Mouse (Mus musculus) layer of hippocampus, postnatal 14 days (tissue): ENCODE results near the gene Uox. TPM values are rescaled to one million over a fixed set of nuclear protein-coding genes. Genes with fewer than 3 reads are reported as not detected.

ENCODE experiments used
- DNase-seq, 2 experiments: peaks; one replicate each; pipeline ENCODE4 v3.0.0; 2021 to 2022; ENCODE audit warnings: low spot score in 2 of 2, mixed read lengths in 1 of 2
- total RNA-seq, 2 experiments: library from RNA; stranded (reverse); gene quantifications; 2 replicates each; pipeline ENCODE4 v1.2.3; 2021

Uox gene
- total RNA-seq, 2 experiments from 2014 or later = not detected

DNA sequence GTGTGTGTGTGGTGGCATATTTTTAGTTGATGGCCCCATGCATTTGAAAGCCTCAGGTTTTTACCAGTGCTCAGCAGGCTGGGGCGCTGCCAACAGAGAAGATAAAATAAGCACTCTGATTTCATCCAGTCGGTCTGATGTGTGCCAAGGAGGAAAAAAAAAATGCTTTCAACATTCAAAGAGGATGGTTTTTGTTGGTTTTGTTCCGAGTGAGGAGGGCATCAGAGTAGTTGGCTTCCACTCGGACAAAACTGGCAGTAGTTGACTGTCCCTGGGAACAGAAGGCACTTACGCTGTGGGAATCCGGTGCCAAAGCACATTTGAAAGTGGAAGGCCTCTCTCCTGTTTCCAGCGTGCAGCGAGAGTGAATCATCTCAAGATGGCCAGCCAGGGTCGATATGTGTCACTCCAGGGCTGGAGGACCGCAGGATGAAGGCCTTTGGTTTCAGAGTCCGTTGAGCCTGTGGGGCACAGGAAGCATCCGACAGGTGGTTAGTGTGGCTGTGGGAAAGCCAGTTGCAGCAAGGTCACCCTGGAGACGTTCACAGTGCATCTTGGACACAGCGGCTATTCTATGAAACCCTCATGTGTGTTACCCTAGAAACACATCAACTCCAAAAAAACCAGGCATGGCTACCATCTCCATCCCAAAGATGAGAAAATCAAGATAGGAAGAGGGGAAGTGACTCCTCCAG is 50.5 kb downstream of the Uox start:
- peak; percentile 62 to 87 for DNase-seq

DNA sequence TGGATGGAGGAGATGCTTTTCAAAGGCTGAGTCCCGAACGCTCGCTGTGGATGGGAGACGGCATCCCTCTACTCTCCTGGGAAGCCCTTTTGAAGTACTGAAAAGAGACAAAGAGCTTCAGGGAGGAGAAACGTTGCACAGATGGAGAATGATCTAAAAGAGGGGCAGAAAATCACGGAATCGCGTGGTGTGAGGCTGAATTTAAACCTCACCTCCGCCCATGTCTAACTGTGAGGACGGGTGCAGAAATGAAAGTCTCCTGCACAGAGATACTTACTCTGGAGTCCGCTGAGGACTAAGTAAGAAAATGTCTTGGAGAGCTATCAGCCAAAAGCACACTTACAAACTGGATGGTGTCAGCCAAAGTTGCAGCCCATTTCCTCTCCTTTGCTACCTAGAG is 51.7 kb downstream of the Uox start:
- DNase-seq = no peak

DNA sequence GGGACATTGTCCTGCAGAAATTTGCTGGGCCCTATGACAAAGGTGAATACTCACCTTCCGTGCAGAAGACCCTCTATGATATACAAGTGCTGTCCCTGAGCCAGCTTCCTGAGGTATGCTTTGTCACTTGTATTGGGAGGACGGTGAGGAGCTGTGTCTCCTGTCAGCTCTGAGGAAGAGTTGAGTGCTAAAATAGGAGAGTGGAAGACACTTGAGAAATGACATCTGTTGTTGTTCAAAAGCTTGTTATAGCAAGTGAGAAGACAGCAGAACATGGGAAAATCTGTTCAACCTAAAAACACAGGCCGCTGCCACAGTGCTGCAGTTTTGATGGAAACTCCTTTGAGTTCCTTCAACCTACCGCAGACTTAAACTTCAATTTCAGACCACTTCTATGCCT is 55.5 kb downstream of the Uox start:
- peak in 1 of 2 experiments; percentile 15 for DNase-seq

DNA sequence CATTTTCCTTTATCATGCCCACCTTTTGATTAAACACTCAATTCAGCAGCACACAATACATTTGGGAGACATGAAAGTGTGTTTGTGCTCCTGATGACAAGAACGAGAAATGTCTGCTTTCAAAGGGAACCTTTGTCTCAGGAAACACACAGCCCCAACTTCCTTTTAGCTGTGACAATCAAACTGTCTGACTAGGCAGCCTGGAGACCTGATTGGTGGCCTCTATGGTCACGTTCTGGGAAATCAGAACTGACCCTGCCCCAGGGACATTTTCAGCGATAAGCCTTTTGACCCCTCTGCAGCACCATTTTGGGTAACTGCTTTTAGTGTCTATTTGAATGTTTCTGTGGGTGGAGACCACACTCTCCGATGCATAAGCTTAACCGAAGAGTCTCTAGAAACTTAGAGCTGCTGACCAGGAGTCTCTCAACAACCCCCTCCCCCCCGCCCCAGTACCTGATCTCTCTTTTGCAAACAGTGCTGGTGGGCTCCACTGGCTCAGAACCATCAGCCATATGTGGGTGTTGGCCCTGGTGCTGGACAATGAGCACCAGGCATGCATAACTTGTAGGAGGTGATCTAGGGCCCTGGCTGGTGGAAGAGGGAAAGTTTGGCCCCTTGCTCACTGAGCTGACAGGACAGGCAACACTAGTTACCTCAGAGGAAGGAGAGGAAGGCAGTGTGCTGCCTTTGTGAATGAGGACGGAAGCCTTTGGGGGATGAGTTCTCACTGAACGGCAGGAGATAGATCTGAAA is 58.2 kb downstream of the Uox start:
- DNase-seq = no peak

DNA sequence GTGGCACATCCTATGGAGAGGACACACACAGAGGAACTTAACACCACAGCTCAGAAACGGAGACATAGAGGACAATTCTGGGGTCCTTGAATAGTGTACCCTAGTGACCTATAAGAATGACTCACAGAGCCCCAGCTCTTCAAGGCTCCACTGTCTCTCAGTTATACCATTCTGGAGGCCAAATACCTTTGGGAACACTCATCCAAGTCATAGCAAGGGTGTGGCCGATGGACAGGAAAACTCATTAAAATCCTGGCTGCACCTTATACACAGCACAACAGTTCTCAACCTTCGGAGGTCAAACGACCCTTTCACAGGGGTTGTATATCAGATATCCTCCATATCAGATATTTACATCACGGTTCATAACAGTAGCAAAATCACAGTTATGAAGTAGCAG is 62.3 kb downstream of the Uox start:
- DNase-seq = no peak

DNA sequence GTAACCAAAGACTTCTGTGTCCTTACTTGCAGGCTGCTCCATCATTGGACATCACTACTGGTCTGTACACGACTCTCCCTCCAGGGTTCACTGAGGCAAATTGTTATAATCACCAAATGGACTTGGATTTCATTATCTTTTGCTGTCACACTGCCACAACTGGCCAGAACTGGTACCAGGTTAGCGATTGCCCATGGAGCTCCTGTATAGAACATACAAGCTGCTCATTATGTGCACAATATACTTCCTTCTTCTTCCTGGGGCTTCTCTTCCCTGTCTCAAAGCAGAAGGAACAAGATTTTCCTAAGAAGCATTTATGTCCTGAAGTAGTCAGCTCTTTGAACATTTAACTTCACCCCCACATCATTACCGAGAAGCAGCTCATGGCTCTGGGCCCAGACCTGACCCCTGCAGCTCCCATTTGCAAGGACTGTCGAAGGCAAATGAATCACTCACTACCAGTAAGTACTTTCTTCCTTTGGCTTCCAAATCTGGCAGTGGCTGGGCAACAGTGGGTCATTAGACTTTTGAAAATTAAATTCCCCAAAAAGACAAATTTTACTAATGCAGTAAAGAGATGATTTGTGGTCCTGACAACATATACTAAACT is 71.7 kb downstream of the Uox start:
- DNase-seq = no peak

DNA sequence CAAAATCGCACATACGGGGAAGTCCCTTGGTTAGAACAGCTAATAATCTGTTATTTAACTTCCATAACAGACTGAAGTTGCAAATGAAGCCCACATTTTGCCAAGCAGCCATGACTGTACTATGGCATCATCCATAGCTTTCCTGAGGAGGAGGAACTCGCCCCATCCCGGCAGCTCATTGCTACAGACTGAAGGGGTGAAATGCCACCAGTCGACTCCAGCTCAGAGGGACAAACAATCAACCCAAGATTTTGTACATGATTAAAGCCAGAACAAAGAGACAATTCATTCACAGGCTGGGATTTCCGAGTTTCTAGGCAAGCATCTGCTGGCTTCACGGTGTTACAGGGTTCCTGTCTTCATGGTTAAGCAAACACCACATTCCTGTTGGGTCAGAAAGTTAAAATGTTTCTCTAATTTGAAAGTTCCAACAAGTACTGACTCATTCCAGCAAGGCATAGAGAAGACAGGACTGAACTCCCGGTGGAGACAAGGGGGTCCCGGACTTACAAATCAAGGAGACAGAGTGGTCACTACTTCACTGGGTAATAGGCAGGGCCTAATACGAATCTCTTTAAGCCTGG is 79.2 kb downstream of the Uox start:
- DNase-seq = no peak

DNA sequence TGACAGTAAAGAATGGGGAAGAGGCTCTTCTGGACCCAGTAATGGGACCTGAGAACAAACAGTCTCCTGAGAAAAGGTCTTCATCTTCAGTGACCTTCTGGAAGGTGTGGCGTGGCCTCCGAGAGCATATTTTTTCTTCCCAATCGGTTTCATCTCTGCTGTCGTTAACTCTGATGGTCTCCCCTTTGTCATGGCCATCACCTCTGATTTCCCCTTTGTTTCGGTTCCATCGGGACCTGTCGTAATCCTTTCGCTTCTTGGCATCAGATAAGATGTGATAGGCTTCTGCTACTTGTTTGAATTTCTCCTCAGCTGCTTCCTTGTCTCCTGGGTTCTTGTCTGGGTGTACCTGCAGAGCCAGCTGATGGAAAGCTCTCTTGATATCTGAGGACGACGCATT is 80.5 kb downstream of the Uox start:
- DNase-seq = no peak

DNA sequence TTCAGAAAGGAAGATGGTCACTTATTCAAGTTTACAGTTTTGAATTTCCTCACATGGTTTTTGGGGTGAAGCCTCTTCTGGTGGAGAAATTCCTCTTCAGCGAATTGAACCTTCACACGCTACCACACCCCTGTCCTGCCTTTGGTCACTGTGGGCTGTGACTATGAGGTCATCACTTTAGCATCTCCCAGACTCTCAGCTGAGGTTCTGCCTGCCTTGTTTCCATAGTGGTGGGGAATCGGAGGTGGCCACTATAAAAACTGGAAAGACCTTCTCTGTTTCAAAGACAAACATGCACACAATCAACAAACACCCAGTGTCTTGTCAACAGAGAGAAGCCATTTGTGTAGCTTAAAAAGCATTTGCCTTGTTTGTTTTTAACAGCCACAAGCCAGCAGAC is 81.0 kb downstream of the Uox start, which contains the start of gene 4930503B20Rik:
TSS of gene 4930503B20Rik (minus strand) at position 101 of the 400 bp plus-strand sequence.
- DNase-seq = no peak

DNA sequence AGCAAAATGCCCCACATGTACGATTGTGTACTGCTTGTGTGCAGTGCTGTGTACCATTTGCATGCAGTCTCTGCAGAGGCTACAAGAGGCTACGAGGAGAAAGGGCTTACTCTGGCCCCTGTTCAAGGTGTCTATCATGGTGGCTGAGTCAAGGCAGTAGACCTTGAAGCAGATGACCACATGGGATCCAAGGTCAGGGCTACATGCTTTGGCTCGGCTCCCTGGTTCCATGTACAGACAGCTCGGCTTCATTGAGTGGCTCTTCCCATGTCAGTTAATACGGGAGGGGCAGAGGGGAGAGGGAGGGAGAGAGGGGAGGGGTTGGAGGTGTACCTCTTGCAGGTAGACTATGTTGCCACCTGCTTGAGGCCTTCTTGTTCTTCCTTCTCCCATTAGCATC is 82.2 kb downstream of the Uox start:
- no peak for DNase-seq

DNA sequence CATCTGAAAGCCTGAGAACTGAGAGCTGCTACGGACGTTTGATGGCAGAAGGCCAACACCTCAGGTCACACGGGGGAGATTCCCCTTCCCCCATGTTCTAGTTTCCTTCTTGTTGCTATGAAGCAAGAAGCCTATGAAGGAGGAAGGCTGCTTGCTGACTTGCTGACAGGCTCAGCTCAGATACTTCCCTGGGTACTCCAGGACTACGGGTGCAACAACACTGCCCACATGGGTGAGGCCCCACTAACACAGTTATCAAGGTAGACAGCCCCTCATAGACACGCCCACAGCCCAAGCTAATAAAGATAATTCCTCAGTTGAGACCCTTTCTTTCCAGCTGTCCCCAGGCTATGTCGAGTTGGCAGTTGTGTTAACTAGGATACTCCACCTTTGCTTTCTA is 83.5 kb downstream of the Uox start:
- DNase-seq = no peak

DNA sequence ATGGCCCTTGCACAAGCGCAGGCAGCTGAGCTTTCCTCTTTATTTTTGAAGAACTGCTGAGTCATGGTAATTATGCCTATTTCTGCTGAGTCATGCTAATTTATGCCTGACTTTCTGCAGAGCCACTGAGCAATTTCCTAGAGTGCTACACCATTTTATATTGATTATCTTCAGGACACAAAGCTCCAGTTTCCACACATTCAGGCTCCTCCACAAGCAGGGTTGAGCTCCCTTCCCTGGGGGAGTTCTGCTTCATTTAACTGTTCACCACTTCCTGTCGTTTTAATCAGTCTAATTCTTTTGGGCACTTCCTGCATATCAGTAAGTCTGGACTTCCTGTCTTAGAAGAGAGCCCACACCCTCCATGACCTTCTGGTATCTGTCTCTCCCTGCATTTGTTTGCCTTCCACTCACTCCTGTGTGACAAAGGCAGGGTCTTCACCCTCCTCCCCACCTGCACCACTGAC is 84.9 kb downstream of the Uox start:
- no peak for DNase-seq

DNA sequence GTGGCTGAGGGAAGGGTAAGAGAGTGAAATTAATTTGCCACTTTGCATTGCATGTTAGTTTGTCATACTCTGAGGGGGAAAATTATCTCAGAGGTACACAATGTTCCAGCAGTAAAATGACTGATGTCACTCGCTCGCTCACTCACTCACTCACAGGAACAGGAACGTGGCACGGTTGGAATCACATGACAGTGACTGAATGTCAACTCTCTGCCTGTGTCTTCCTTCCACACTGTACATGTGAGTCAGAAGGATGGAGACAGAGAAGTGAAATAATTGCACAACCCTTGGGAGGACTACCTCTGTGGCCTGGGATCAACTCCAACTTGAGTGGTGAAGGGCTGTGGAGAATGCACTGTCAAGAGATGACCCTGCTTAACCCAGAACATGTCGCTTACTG is 87.2 kb downstream of the Uox start:
- DNase-seq = no peak

DNA sequence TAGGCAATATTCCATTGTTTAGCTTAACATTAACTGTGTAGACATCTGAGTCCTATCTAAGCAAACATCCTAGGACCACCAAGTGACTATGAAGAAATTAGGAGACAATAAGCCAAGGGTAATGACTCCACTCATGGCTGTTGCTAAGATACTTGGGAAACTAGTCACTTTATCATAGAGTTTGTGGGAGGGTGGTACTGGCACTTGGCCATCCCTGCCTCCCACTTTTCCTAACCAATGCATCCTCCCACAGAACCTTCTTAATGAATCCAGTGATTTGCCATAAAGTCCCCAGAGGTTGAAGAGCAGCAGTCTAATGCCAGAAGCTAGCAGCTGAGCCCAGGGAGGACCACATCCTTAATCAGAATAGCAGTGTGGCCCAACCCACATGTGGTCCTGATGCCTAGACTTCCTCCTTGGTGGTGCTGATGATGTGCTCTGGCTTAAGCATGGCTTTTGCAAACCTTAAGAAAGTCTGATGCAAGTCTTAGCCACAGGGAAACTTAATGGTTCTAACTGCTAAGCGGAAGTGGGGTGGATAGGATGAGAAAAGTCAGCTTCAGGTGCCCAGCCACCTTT is 87.9 kb downstream of the Uox start:
- DNase-seq = no peak

DNA sequence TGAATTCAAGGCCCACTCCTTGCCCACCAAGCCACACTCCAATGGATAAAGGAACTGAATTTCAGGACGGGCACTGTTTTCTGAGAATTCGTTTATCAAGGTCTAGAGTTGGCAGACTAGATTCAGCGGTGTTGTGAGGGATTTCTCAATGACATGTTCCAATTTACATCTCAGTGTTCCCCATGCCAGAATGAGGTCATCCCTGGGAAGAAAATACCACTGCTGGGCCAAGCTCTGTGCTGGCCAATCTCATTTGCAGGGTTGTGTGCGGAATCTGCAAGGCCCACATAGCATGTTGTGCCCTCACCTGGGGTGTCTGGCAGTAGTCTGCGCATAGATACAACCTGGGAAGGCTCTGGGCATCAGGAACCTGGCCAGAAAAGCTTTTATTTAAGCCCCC is 89.1 kb downstream of the Uox start:
- DNase-seq = no peak

DNA sequence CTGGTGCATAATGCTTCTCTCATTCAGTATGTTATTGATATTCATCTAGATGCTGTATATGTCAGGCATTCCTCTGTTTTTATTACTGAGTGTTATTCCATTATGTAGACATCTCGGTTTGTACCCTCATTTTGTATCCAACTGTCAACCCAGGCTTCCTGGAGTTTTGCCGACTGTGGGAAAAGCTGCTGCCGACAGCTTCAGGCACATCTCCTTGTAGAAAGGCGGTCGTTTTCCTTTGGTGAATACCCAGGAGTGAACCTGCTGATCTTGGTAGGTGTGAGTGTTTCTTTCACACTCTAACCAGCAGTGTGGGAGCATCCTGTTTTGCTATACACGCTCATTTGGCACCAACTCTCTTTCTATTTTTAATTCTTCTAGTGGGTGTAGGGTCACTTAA is 90.8 kb downstream of the Uox start:
- no peak for DNase-seq

DNA sequence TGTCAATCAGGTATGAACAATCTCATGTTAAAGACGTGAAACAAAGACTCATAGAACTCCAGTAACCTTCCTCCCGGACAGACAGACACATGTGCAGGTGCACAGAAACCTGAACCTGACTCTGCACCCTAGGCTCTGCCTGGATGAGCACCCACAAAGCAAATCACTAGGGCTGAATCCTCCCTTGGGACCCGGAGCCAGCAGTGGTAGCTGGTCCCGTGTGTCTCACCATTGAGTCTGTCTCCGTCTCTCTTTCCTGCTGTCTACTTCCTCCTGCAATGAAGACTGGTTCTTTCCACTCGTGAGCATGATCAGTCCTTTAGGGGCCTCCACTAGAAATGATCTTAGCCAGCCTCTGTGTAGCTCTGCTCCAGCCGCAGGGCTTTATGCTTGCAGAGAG is 91.7 kb downstream of the Uox start:
- no peak for DNase-seq

DNA sequence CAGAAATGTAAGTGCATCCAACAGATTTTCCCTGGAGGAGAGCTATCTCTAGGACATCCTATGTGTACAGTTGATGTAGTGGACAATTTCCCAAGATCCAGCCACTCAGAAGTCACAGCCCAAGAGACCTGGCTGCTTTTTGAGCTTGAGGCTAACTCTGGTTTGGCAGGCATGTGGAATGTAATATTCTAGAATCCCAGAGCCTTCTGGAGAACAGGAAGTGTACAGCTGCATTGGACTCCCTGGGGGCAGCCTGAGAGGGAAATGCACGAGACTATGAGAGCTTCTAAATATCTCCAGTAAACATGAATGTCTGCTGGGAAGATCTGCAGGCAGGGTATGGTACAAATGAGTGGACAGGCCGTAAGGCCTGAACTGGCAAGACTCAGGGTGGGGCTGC is 100.9 kb downstream of the Uox start:
- no peak for DNase-seq

DNA sequence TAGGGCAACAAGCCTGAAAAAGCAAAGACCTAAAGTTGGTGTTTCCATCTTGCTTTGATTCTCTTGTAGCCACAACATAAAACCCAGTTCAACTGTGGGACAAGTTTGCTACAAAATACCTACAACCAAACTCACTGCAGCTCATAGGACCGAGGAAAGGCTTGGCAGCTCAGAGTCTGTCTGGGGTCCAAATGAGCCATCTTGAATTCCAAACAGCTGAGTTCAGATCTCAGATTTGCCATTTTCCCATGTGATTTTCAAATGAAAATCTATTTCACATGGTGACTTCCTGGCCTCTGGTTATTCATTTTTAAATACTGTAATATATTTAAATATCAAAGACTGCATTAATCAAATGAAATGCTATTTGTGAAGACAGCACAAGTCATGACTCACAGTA is 104.9 kb downstream of the Uox start:
- no peak for DNase-seq

DNA sequence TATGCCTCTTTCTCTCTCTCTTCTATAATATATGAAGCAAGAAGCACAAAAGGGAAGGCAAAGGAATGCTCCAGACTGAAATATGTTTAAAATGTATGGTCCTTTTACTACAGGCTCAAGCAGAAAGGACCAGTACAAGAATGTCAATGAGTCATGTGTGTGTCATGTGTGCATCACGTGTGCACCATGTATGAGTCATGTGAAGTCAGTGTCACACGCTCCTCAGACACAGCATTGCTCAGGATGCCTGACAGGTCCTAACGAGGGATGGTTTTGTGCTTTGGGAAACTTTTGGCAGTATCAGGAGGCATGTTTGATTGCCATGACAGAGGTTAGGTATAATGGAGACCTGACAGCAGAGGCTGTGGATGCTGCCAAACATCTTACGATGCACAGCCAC is 106.0 kb downstream of the Uox start:
- no peak for DNase-seq

DNA sequence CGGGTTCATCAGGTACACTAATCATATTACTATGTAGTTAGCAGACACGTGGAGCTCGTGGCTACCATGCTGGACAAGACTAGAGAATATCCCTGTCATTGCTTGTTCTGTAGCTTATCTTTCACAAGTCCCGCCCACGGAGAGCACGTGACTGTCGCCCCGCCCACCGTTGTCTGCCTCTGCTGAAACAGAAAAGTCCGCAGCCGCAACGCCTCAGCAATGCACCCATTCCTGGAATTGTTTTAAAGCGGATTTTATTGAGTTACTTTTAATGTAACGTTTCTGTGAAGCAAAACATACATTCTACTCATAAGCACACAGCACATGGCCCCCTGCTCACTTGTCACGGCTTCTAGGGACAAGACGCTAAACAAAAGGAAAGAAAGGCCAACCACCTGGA is 109.4 kb downstream of the Uox start:
- no peak for DNase-seq

DNA sequence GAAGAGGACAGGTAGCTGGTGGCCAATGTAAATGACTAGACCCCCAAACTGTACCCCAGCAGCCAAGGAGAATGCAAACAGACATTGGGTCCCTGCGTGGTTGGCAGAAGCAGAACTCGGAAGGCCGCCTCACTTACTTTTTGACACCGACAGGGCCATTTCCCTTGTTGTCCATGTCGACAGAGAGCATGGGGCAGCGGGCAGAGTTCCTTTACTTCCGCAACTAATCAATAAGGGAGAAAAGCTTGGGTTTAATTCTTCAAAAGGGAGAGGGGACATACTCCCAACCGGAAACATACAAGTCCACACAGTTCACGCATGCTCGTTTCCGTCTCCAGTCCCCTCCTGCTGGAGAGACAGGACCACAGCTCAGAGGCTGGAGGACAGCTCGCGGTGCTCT is 110.4 kb downstream of the Uox start:
- DNase-seq = no peak
